Mouse (Mus musculus) layer of hippocampus, postnatal 25 days (tissue): Measurements from ENCODE around the gene Gm45233. TPM values are rescaled to one million over a fixed set of nuclear protein-coding genes. Genes with fewer than 3 reads are reported as not detected.

Experiments used
- DNase-seq, 2 experiments: peaks; one replicate each; pipeline ENCODE4 v3.0.0; 2022; ENCODE audit warnings: mixed read lengths in 2 of 2, low spot score in 1 of 2; ENCODE audit errors: extremely low spot score in 1 of 2
- microRNA-seq, 2 experiments: library from miRNA; unstranded; fragments of <30 nt; microRNA quantifications; one replicate each; pipeline ENCODE4 v1.2.0; 2021
- total RNA-seq, 2 experiments: library from RNA; stranded (reverse); gene quantifications; 2 replicates each; pipeline ENCODE4 v1.2.3; 2021

Gene Gm45233
- total RNA-seq, 2 experiments from 2014 or later, result 1.6 TPM; not detected in 1

GRCm38 (mm10) chr7:43490861-43491260, 46.9 kb downstream of the Gm45233 start:
- no peak for DNase-seq

- peak in 1 of 2 experiments; percentile 63 for DNase-seq
Measured at GRCm38 (mm10) chr7:43495343-43496021, 51.6 kb downstream of the Gm45233 start.

GRCm38 (mm10) chr7:43511707-43512478, 68.0 kb downstream of the Gm45233 start:
- DNase-seq, result no peak

GRCm38 (mm10) chr7:43512519-43512918, 68.6 kb downstream of the Gm45233 start:
- DNase-seq, result no peak

Small RNA genes within 50 kb of the gene (microRNA-seq; reads per million reads assigned to microRNA genes)
- gene Mir7051, result 0.40 to 1.1 reads per million in 2 experiments

Other genes starting within 250 kb of the Gm45233 start
- 10 to 100 TPM; 24.1 to 24.4 TPM for gene Zfp715, start 130.8 kb upstream of the Gm45233 start, total RNA-seq
- gene Siglecf, start 92.8 kb upstream of the Gm45233 start, total RNA-seq, result under 1 TPM; 0.66 to 0.73 TPM
- gene Siglecg, start 35.9 kb upstream of the Gm45233 start, total RNA-seq, result under 1 TPM in 1 of 2 experiments, not detected in 1; 0.38 TPM
- not detected for gene Lim2, start 16.5 kb upstream of the Gm45233 start, total RNA-seq
- gene Nkg7, start 7.1 kb upstream of the Gm45233 start, total RNA-seq, result not detected
- gene Cldnd2, start 3.3 kb upstream of the Gm45233 start, total RNA-seq, result not detected
- 10 to 100 TPM; 58.8 to 77.2 TPM for gene Etfb, start within 50 bp of the Gm45233 start, total RNA-seq
- gene Vsig10l, start 19.0 kb downstream of the Gm45233 start, total RNA-seq, result 1 to 10 TPM; 1.8 to 1.9 TPM
- gene Iglon5, start 45.9 kb downstream of the Gm45233 start, total RNA-seq, result 10 to 100 TPM; 24.0 to 29.3 TPM
- not detected for gene 4931406B18Rik, start 61.8 kb downstream of the Gm45233 start, total RNA-seq
- 1 to 10 TPM; 3.2 to 5.7 TPM for gene Cd33, start 100.3 kb downstream of the Gm45233 start, total RNA-seq
- gene Zfp658, start 118.1 kb downstream of the Gm45233 start, total RNA-seq, result 1 to 10 TPM; 5.2 to 6.1 TPM
- gene Zfp719, start 135.5 kb downstream of the Gm45233 start, total RNA-seq, result 10 to 100 TPM; 21.6 to 25.3 TPM
- under 1 TPM in 1 of 2 experiments, not detected in 1; 0.20 TPM for gene Zfp819, start 163.0 kb downstream of the Gm45233 start, total RNA-seq
- under 1 TPM in 1 of 2 experiments, not detected in 1; 0.12 TPM for gene Ceacam18, start 190.6 kb downstream of the Gm45233 start, total RNA-seq
- gene Siglece, start 216.0 kb downstream of the Gm45233 start, total RNA-seq, result under 1 TPM; 0.45 to 0.98 TPM
- gene Ctu1, start 227.9 kb downstream of the Gm45233 start, total RNA-seq, result 10 to 100 TPM in 1 of 2 experiments, 1 to 10 TPM in 1; 8.8 to 11.6 TPM
- not detected for gene Klk14, start 246.3 kb downstream of the Gm45233 start, total RNA-seq